Mouse (Mus musculus) liver (tissue): ENCODE data around the gene Rfxank.
A peak's percentile ranks its signal among the peaks of the same experiment; 100 is the strongest.

Source experiments
- DNase-seq: peaks from one replicate; pipeline ENCODE4 v3.0.0-alpha.2; 2020; ENCODE audit warnings: mixed read lengths

Gene Rfxank

DNA sequence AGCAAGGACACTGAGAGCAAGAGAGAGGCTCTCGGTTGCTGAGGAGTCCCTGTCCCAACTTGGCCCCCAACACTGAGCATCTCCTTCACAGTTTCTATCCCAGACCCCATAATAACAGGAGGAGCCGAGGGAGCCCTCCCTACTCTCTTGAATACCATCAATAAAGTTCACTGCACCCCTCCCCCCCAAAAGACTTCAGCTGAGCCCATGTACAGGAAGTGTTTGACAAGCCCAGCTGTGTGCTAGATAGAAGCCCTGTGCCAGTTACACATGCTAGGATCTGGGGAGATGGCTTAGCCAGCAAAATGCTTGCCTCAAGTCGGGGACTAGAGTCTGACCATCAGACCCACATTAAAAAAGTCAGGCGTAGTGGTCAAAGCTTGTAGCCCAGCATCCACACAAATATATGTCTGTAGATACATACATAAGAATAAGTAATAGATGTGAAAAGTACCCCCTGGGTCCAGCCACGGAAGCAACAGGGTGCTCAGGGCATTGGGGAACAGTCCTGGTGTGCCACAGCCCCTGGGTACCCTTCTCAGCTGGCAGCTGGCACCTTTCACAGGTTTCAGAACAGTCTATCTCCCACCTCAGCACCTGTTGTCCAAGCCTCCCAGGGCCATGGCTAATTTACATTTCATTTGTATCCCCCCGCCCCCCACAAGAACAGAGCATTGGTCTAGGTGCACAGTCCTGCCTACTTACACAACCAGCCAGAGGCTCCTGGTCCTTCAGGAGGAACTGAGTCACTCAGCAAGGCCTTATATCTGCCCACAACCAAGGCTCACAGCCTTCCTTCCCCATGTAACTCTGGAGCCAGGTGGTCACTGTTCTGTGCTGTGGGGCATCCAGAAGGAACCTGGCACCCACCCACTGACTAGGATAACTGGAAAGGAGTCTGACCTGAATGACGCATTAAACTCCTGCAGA lies 9.0 kb upstream of the Rfxank start:
- no peak for DNase-seq

DNA sequence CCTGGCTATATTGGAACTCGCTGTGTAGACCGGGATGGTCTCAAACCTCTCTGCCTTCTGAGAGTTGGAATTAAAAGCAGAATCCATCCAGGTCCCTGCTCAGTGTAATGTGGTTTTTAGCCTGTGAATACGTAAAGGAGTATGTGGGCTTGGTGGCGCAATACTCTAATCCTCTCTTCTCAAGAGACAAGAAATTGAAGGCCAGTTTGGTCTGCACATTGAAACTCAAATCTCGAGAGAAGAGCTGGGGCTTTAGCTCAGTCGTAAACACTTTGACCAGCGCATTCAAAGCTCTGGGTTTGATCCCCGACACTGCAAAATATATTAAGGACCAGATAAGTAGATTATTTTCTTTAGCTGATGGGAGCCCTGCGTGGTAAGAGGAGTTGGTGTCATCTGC lies 1.0 kb upstream of the Rfxank start:
- DNase-seq = no peak

DNA sequence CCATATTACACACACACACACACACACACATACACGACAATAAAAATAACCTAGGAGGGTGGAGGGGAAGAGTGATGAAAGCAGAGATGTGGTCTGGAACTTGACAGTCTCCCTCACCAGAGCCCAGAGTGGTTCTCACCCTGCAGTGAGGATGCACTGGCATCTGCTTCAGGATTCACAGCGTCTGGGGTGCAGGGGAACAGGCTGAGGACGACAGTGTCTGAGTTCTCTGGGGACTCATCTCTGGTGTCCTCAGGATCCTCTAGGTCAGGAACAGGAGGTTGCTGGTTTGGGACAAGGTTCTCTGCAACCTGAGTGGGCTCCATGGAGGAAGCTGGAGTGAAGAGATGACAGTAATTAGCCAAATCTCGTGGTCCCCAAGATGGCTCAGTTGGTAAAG lies 1.1 kb downstream of the Rfxank start:
- DNase-seq = no peak

DNA sequence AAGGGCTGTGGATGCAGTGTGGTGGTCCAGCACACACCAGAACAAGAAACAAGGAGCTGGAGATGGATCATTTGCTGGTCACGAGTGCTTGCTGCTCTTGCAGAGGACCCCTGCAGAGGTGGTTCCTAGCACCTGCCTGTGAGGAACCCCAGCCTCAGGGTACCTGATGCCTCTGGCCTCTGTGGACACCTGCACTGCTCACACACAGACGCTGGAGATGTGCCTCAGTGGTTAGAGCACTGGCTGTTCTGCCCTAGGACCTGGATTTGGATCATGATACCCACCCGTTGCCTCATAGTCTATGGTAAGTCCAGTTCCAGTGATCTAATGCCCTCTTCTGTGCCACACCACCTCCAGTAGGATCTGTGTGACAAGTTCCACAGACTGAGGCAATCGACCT lies 2.4 kb downstream of the Rfxank start:
- no peak for DNase-seq

DNA sequence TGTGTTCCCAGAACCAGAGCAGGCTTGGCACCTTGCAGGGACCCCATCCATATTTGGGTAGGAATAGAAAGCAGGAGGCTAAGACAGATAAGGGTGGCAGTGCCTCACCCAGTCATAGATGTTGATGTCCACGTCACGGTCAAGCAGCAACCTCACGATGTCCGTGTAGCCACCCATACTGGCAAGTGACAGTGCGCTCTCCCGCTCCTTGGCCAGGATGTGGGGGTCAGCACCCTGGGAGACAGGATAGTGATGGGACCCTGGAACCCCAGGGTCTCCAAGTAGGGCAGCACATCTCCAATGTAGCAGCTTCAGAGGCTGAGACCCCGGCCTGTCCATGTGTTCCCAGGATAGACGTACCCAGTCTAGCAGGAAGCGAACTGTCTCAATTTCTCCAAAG lies 4.0 kb downstream of the Rfxank start:
- DNase-seq = no peak

DNA sequence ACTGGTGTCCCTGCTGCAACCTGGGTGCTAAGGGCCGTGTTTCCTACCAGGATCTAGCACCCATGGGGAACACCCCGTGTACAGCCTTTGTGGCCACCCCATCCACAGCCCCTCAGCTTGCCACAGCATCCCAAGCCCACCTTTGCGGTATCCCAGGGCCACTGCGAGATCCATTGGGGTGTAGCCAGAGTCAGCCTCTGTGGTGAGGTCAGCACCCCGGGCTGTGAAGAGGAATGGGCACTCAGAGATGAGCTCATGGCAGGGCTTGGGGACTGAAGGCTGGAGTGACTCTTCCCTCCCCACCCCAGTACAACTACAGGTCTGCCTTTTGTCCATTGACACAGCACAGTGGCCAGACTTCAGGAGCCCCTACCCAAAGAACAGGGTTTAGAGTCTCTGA lies 4.9 kb downstream of the Rfxank start:
- DNase-seq = no peak

DNA sequence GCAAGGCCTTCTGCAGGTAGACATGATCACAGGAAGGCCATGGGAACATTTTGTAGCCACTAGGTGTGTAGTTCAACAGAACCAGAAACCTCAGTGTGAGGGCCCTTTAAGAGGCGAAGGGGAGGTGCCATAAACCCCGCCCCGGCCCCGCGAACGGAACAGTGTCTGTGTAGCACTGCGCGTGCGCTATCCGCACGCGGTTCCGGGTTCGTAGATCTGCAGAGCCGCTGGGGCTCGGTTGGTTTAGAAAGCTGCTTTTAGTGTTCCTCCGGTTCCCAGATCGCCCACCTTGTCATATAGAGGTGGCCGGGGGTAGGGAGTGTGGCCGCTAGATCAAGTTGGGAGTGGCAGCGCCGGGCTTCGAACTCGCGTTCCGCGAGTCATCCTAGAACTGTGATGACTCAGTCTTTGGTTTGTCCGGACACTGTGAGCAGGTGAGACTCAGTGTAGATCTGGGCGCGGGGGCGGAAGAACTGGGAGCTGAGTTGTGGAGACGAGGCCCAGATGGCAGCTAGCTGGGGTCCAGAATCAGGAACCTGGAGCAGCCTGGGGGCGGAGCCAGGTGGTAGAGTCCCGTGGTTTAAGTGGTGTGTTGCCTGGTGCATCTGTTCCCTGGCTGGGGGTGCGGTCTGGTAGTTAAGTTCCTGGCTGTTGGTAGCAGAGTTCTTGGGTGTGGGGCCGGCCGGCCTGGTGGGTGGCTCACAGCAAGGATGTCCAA lies 7.6 kb downstream of the Rfxank start, which contains the start of gene Nr2c2ap:
Gene Nr2c2ap, plus strand, starts transcription at position 168 of the 718 bp plus-strand sequence.
- peak; percentile 89 for DNase-seq

DNA sequence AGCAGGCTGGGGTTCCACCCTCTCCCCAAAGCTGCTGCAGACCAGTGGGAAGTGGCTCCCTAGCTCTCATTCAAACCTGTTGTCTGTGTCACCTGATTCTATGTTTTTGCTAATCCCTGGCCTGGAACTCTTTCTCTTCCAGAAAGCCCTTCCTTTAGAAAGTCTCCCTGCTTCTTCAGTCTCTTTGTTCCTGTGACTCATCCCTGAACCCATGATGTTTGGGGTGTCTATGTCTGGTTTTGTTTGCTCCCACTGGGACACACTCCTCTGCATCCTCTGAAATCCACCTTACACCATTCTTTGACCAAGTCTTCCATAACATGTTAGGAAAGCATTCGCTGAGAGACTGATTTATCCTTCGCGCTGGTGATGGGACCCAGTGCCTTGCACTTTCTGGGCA lies 8.9 kb downstream of the Rfxank start:
- DNase-seq = no peak

DNA sequence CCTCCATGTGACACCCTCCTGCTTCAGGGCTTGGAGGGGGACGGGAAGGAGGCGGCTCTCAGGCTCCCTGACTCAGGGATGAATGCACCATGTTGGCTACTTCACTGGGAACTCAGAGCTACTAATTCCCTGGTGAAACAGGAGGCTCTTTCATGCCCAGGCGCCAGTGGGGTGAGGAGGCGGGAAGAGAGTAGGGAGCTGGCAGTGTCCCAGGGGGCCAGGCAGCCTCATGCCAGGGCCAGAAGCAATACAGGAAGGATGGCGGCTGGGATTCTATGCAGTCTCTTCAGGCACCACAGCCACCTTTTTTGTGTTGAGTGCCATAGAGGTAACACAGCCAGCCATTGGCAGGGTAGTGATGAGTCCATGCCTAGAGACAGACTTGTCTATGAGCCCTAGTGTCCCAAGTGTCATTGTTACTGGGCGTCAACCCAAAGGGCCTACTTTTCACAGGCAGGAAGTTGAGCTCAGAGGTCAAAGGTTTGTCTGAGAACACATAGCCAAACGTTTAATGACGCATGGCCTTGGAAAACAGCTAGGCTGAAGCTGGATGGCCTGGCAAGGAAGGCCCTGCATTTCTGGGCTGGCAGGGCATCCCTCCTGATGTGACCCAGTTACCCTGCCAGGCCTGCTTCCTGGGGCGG lies 9.5 kb downstream of the Rfxank start:
- DNase-seq = no peak

DNA sequence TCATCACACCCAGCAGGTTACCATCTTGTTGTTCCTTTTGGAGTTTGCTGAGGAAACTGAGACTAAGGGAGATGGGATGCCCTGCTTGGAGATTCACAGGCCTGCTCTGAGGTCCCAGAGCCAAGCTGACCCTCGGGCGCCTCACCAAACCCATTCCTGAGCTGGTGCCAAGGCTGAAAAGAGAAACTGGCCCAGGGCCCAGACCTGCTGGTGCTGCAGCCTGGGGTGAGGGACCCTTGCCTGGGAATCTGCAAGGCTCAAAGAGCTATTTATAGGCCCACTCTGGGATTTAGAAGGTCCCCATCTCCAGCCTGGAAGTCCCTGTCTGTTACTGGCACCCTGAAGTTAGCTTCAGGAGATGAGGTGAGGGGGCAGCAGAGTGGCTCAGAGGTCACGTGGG lies 10.5 kb downstream of the Rfxank start:
- no peak for DNase-seq

DNA sequence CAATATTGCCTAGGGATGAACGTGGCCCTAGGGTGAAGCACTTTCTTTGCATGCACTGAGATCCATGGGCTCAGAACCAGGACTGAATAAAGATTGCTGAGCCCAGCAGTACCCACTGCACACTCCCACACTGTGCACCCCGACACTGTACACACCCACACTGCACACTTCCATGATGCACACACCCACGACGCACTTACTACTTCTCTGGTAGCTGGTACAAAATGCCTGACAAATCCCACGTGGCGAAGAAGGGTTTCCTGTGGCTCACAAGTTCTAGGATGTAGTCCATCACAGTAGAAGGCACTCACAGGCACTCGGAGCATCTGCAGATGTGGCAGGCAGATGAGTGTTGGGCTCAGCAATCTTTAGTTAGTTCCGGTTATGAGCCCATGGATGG lies 14.0 kb downstream of the Rfxank start:
- DNase-seq = no peak

DNA sequence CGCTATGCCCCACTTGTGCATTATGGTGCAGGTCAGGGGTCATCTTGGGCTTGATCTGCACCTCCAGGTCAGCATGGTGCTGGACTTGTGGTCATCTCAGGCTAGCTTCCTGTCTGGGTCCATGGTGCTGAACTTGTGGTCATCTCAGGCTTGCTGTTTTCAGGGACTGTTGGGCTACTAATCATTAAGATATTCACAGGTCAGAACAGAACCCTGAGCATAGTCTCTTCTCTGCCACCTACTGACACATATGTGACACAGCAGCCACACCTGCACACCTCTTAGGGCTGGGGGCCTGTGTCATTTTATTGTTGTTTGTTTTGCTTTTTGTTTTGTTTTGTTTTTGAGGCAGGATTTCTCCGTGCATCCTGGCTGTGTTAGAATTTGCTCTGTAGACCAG lies 16.1 kb downstream of the Rfxank start:
- no peak for DNase-seq

DNA sequence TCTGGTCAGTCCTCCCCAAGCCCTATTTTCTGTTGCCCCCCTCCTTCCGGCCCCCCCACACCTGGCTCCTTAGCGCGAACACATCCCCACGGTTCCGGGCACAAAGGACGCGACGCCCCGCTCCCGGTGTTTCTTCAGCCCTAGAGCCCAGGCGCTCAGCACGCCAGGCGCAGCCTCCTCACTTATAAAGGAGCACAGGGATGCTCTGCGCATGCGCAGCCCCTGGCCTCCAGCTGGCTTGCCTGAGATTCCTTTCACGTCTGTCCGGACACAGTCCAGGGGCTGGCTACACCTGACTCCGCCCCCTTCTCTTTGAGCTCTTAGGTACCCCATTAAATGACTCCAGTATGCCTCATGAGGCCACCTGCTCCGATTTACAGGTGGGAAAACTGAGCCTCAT lies 18.3 kb downstream of the Rfxank start, which contains the start of gene Ncan:
Gene Ncan, minus strand, starts transcription at position 207 of the 400 bp plus-strand sequence.
- peak; percentile 69 for DNase-seq

DNA sequence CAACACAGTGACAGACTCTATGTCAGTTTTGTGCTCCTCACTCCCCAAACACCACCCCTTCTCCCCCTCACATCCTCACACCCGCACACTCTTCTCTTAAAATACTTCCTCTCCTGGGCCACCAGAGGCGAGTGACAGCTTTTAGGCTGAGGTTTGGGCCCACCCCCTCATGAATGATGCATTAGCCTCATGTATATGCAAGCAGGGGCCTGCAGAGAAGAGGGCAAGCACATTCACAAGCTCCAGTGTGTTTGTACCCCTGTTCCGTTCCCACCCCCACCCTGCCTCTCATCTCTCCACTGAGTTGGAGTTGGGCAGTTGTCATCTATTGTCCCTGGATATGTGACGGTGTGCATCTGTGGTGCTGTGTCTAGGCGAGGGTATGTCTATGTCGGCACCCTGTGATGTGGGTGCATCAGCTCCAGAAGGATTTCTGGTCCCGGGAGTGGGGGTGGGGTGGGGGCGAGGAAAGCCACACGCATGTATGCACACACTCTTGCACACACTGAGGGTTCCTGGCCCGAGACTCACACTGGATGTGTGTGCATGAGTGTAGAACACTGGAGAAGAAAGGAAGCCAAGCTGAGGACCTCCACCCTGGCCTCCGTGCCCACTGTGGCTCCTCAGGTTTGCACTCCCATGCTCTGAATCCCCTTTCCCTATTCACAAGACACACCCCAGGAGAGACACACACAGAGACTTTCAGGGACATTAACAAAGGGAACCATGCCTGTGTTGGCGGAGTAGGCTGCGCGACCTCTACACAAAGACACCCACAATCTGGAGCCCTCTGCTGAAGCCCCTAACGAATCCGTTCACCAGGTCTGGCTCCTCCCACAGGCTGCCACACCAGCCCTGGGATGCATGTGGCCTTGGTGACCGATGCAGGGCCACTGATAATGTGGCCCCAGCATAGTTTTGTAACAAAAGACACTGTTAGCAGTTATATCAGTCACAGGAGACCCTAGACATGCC lies 19.9 kb downstream of the Rfxank start:
- no peak for DNase-seq

DNA sequence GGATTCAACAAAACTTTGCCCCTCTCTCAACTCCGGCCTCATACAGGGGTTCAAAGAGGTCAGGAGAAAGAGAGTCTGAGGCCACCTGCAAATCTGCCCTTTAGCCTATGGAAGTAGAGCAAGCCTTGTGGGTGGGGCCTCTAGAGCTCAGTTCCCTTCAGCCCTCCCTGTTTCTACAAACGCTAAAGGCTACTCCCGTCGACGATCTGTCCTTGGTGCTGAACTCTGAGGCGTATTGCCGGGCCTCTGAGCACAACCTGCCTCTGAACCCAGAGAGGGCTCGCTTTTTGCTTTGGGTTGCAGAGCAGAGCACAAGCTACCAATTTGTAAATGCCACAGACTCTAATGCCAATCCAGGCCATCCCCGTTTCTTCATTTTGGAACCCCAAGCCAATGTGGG lies 21.3 kb downstream of the Rfxank start:
- DNase-seq = peak; percentile 45

DNA sequence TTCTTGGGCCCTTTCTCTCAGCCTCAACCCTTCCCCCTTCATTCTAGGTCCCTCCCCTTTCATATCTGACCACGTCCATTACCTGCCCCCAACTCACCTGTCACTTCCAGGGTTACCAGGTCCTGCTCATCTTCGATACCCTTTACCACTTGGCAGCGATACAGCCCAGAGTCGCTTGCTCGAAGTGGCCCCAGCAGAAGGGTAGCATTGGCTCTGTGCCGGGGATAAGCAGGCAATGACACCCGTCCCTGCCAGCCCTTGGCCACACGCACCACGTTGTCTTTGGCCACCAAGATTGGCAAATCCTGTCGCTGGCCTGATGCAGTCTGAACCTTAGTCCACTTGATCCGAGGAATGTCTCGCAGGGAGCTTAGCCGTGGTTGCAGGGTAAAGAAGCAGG lies 24.1 kb downstream of the Rfxank start:
- DNase-seq = no peak

DNA sequence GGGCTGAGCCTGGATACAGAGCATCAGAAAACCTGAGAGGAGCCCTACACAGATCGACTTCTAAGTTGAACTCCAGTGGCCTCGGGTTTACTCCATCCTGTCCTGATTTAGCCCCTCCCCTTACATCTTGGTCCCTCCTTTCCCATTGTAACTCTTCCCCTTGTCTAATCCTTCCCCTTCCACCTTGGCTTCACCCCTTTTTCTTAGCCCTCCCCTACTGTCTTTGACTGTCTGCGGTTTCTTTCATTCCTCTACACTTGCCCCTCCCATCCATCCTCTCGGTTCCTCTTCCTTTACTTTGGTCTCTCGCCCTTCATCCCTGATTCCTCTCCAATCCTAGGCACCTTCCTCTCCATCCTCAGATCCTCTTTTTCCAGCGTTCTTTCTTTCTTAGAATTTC lies 24.5 kb downstream of the Rfxank start:
- DNase-seq = no peak

DNA sequence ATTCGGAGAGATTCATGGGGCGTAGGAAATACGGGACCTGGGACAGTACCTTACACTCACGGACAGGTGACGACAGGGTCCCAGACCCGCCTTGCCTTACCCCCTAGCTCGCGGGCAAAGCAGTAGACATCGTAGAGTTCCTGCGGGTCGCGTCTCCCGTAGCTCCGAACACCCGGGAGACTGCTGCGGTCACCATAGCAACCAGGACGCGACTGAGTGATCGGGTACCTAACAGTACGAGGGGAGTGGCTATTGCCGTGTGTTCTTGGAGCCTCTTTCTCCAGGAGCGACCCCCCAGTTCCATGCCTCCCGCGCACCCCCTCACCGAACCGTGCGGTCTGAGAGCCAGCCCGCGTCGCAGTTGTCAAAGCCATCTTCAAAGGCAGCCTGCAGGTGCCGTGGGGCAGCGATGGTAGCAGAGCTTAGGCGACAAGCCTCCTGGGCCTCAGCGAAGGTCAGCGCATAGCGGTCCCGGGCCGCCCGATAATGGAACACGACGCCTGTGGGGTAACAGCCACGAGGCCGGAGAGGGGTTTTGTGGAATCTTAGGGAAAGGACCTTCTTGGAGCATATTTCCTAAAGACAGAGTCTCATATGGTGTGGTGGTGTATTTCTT lies 26.4 kb downstream of the Rfxank start:
- no peak for DNase-seq

DNA sequence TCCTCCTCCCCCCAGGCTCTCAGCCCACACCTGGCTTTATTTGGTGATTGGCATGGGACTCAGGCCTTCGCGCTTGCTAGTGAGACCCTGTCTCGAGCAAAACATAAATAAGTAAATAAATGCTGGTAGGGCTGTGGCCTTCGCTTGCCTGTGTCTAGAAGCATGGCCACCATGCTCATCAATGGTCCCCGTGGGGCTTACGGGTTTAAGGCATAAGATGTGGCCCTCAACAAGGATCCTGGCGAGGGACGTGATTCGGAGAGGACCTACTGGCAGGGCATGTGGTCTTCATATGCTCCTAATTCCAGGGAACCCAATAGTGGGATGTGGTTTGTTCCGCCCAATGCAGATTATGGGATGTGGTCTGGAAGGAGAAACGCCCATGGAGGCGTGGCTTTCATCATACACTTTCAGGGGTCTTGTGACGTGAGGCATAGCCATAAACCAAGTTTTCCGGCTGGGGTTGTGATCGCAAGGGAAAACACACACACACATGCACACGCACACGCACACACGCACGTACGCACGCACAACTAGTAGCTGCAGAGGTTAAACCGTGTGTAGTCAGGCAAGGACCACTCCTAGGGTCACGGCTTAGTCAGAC lies 27.7 kb downstream of the Rfxank start:
- DNase-seq = no peak

DNA sequence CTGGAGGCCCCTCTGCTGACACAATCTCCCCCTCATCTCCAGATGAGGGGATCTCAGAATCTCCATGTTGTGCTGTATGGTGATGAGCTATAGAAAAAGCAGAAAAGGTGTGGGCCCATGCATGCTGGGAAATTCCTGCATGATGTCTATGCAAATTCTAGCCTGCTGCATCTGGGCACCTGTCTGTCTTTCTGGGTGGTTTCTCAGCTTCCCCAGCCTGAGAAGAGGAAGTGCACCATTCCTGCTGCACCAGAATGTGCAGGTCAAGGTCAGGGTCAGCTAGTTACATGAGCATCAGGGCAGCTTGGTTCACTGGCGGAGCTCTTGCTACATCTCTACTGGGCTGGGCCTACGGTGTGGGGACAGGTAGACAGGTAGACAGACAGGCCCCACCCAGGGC lies 28.5 kb downstream of the Rfxank start:
- no peak for DNase-seq

DNA sequence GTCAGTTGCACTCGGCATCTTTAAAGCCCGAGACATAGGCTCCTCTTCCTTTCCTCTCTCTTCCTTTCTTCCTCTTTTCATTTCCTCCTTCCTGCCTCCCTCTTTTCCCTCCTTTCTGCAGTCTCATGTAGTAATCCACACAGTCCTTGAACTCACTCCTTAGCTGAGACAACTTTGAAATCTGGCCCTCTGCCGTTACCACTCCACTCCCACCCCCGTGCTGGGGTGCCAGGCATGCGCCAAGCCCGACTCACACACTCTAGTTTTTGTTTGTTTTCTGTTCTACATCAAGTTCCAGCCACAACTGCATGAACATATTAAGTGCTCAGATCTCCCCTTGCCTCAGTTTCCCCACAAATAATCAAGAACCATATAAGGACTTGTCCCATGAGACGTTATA lies 34.0 kb downstream of the Rfxank start:
- DNase-seq = no peak
